Mouse (Mus musculus) gastrocnemius, postnatal 4 days (tissue): ENCODE data around the gene Nrf1. TPM values are rescaled to one million over a fixed set of nuclear protein-coding genes. Genes with fewer than 3 reads are reported as not detected.

ENCODE experiments used
- DNase-seq, 2 experiments: peaks; one replicate each; pipeline ENCODE4 v3.0.0; 2021 to 2022; ENCODE audit warnings: low spot score in 2 of 2, mixed read lengths in 2 of 2
- long read RNA-seq, 2 experiments: library from polyadenylated mRNA; stranded (forward); transcript quantifications; one replicate each; pipeline ENCODE4 v2.0.0; 2021
- total RNA-seq, 2 experiments: library from RNA; stranded (reverse); gene quantifications; 2 replicates each; pipeline ENCODE4 v1.2.3; 2021

Nrf1 gene
- total RNA-seq: 10 to 100 TPM; 22.9 to 25.3 TPM
- long read RNA-seq, experiment 1, transcript Nrf1-211 (12 exons, 3,584 nt): minor isoform, 8 of 37 reads
- long read RNA-seq, experiment 1, transcript Nrf1-210 (12 exons, 3,295 nt): major isoform, 15 of 37 reads
- long read RNA-seq, experiment 1, partial matches to known transcripts: 2 of 37 reads
- long read RNA-seq, experiment 1, other reads (novel, unspliced or antisense): 11 of 37 reads
- long read RNA-seq, experiment 2, transcript Nrf1-210 (12 exons, 3,295 nt): major isoform, 11 of 39 reads
- long read RNA-seq, experiment 2, transcript Nrf1-211 (12 exons, 3,584 nt): minor isoform, 10 of 39 reads
- long read RNA-seq, experiment 2, partial matches to known transcripts: 3 of 39 reads
- long read RNA-seq, experiment 2, other reads (novel, unspliced or antisense): 9 of 39 reads

DNA sequence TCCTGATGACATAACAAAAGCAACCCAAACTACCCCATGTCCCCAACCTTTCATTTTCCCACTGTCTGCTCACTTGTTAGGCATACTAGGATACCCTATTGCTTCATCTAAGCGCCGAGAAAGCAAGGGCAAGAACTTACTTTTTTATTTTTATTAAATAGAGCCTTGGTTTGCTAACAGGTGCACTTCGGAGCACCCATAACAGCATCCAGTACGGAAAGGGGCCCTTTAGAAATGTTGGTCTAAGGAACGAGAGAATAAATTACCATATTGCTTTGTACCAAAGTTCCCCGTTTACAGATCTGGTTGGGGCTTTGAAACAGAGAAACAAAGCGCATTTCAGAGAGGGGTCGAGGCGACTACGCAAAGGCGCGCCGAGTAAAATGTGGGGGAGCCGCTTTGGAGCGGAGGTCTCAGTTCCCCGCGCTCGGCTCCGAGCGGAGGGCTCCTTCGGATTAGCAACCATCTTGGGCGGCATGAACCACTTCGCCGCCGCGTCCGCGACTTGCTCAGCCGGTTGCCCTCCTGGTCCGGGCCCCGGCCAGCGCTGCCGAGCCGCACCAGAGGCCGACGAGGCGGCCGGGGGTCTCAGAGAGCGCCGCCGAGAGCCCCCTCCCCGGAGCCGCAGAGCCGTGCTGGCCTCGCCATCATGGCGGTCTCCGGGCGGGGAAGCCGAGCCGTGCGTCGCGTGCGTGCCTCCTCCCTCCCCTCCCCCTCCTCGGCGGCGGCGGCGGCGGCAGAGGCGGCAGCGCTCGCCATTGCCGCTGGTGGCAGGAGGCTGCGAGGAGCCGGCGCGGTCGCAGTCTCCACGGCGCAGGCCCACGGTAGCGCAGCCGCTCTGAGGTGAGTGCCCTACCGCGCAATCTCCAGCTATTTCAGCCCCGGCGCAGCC, at the start of gene Nrf1:
Gene Nrf1, plus strand, starts transcription at position 718 of the 892 bp plus-strand sequence.
- DNase-seq: peak; percentile 92 to 93

DNA sequence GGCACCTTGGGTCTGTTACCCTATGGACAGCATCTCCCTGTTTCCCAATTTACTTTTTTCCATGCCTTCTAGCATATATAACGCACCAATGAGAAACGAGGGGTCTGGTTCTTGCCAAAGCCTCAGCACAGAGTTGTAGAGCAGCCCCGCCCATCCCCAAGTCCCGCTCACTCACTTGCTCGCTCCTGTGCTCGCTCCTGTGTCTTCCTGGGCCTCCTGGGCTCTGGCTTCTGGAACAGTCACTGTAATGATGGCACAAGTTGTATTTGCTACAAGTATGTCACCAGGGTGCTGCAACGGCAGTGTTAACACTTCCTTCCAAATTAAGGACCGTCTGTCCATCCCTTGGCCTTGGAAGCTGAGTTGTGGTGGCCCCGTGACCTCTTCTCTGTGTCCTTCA, 49.6 kb upstream of the Nrf1 start:
- DNase-seq: no peak

GRCm38 (mm10) chr6:29998771-29999170, 49.0 kb upstream of the Nrf1 start:
- no peak for DNase-seq

DNA sequence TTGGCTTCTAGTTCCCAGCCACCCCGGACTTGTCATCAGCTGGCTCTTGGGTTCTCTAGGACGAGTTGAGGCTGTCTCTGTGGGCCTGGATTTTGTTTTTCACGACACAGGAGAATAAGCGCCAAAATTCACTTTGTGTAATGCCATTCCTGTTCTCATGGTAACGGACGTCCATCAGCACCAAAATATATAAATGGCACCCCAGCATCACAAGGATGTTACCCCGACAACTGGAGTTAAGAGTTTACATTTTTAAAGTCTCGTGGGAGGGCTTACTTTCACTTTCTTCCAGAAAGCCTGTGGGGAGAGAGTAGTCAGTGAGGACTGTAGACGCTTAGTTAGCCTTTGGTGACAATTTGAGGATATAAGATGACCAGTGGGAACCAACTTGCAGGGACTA, 45.2 kb upstream of the Nrf1 start:
- DNase-seq: no peak

DNA sequence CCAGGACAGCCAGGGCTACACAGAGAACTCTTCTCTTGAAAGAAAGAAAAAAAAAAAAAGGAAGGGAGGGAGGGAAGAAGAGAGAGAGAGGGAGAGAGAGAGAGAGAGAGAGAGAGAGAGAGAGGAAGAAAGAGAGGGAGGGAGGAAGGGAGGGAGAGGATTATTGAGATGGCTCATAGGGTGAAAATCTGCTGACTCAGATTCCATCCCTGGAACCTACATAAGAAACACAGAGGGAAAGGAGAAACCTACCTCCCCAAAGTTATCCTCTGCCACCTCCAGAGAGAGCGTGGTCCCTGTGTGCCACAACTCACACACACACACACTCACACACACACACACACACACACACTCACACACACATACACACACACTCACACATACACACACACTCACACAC, 41.9 kb upstream of the Nrf1 start:
- no peak for DNase-seq

GRCm38 (mm10) chr6:30009204-30009603, 38.6 kb upstream of the Nrf1 start:
- DNase-seq: no peak

- DNase-seq: no peak
Observed at GRCm38 (mm10) chr6:30013520-30013919, 34.3 kb upstream of the Nrf1 start.

- DNase-seq: no peak
Observed at GRCm38 (mm10) chr6:30014187-30014864, 33.5 kb upstream of the Nrf1 start.

GRCm38 (mm10) chr6:30021241-30021640, 26.5 kb upstream of the Nrf1 start:
- DNase-seq: no peak

- no peak for DNase-seq
Observed at GRCm38 (mm10) chr6:30021656-30022055, 26.1 kb upstream of the Nrf1 start.

DNA sequence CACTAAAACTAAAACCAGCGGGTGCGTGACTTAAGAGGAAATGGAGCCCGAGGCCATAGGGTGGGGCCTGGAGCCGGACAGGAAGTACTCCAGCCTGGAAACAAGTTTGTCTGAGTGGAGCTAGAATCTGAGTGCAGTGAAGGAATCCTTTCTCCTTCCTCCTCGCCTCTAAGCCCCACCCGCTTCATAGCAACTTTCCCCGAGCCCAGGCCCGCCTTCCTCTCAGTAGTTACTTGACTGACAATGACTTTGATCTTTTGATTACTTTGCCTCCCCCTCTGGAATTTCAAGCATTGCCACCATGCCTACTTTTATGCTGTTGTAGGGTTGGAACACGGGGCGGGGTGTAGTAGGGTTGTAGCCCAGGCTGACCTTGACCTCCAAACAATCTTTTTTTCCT, 21.0 kb upstream of the Nrf1 start:
- no peak for DNase-seq

- no peak for DNase-seq
Observed at GRCm38 (mm10) chr6:30028358-30028757, 19.4 kb upstream of the Nrf1 start.

DNA sequence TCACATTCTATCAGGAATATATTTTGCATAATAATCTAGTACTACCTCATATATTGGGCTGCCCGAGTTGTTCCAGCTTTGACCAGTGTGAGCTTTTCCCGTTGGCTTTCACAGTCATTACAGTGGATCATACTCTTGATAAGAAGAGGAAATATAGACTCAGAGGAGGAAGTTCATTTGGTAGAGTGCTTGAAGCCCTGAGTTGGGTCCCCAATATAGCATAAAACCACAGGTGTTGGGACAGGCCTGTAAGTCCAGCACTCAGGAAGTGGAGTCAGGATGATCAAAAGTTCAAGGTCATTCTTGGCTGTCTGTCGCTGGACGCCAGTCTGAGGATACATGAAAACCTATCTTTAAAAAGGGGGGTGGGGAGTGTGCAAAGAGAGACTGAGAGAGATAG, 12.7 kb upstream of the Nrf1 start:
- no peak for DNase-seq

- no peak for DNase-seq
Observed at GRCm38 (mm10) chr6:30041498-30041897, 6.3 kb upstream of the Nrf1 start.

DNA sequence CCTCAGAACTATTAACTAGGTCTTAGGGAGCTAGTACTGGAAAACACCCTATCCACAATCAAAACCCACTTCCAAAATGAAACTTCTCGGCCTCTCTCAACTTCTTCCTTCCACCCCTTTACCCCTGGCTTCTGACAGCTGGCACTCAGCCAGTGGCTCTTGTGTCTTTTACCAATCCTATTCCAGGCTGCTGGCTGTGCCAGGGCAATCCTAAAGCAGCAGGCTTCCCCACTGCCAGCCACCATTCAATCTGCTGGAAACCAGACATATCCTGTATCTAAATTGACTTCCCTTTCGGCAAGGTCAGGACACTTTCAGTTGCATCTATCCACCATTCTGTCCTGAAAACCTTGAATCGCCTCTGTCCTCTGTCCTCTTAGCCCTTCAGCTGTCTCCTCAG, 5.3 kb upstream of the Nrf1 start:
- DNase-seq: peak in 1 of 2 experiments; percentile 14

GRCm38 (mm10) chr6:30048163-30048500, 344 bp downstream of the Nrf1 start:
- DNase-seq: peak in 1 of 2 experiments; percentile 61

DNA sequence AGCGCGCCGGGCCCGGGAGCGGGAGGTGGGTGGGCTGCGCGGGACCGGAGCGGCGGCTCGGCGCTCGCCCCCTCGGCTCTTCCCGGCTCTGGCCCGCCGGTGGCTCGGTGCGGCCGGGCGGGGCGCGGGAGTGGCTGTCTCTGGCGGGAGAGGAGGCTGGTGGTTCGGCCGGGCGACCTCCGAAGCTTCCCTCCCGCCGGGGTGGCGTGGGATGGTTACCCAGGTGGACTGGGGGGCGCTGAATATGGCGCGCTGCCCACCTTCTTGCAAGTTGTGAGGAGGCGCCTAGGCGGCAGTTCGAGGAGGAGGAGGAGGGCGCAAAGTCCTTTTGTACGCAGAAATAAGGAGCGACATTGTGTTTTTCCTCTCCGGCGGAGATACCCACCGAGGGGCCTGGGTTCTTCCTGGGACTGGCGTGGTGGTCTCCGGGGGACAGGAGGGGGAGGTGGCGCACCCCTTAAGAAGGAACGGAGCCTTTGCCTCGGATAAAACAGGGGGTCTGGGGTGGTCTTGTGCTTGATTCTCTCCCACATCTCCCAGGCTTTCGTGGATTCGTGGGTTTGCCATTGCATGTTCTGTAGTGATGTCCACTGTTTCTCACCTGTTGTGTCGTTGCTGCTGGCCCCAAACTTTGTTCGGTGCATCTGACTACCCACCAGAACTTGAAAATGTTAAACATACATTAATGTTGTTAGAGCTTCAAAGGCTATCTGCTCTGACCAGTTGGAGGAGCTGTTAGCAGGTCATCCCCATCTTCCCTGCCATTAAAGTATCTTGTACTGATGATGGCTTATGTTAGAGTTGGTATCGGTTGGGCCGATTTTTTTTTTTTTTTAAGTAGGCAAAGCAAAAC, 939 bp downstream of the Nrf1 start:
- peak; percentile 61 to 68 for DNase-seq

- no peak for DNase-seq
Observed at GRCm38 (mm10) chr6:30053116-30053515, 5.3 kb downstream of the Nrf1 start.

DNA sequence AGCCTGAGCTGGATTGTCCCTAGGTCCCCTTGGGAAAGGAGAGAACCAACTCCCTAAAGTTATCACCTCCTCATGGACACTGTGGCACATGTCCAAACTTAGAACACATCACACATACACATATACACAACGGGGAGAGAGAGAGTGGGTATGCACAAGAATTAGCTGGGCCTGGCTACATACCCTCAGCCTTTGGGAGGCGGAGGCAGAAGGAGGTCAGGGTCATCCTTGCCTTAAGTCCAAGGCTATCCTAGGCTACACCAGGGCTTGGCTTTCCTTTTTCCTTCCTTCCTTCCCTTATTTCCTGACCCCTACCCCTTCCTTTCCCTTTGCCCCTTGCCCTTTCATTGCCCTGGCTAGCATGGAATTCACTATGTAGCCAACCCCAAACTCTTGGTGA, 14.8 kb downstream of the Nrf1 start:
- DNase-seq: no peak

- DNase-seq: no peak
Observed at GRCm38 (mm10) chr6:30065369-30065768, 17.6 kb downstream of the Nrf1 start.

- no peak for DNase-seq
Observed at GRCm38 (mm10) chr6:30066746-30067145, 19.0 kb downstream of the Nrf1 start.
